Mouse (Mus musculus) urinary bladder, postnatal 0 days (tissue): ENCODE measurements around the gene Tulp1. TPM values are rescaled to one million over a fixed set of nuclear protein-coding genes. Genes with fewer than 3 reads are reported as not detected.

Experiments used
- polyA plus RNA-seq: library from polyadenylated mRNA; unstranded; fragments of >200 nt; fragmentation: Nextera tagmentation; extraction: Ambion mirVana; gene quantifications from 2 replicates; pipeline ENCODE4 v1.2.1, GENCODE M21; 2015

The Tulp1 gene
- 3.2 and 4.8 TPM in 2 replicates for polyA plus RNA-seq

GRCm38 (mm10) chr17:28365122-28365521 is at the start of gene Tulp1:
Gene Tulp1 (minus strand): TSS chr17:28365222.

GRCm38 (mm10) chr17:28350466-28351352 is 14.3 kb downstream of the Tulp1 start, which contains the start of gene Tead3:
Gene Tead3 (minus strand): TSS chr17:28350817.

DNA sequence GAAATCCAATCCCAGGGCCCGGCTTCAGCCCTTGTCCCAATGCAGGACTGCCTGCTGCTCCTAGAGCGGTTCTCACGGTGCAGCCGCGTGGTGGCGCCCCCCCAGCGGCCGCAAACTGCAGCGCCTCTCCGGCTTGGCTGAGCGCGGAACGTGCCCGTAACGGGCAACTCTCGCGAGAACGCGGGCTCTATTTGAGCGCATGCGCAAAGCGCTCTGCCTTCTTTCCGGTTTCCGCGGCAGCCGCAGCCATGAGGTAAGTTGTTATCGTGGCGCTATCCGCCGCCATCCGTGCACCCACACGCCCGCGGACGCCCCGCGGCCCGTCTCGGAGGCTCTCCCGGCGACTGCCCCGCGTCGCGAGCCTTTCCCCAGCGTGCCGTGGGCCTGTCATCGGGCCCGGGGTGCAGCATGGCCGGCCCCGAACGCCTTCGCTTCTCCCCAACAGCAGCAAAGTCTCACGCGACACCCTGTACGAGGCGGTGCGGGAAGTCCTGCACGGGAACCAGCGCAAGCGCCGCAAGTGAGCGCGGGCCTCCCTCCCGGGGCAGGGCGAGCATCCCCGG is 36.6 kb downstream of the Tulp1 start, which contains the start of gene Rpl10a:
TSS of gene Rpl10a (plus strand) at position 106 of the 563 bp plus-strand sequence.

GRCm38 (mm10) chr17:28313212-28313879 is 51.7 kb downstream of the Tulp1 start, which contains the start of gene Fance:
Gene Fance (plus strand): TSS chr17:28313519.

Other genes with a start within 250 kb of the Tulp1 start
- 0.83 and 0.88 TPM in 2 replicates for gene Scube3, start 223.1 kb downstream of the Tulp1 start, polyA plus RNA-seq
- 13.9 and 14.9 TPM in 2 replicates for gene Zfp523, start 188.1 kb downstream of the Tulp1 start, polyA plus RNA-seq
- 6.9 and 9.2 TPM in 2 replicates for gene Def6, start 157.4 kb downstream of the Tulp1 start, polyA plus RNA-seq
- gene Ppard, start 132.5 kb downstream of the Tulp1 start, polyA plus RNA-seq: 1.7 and 2.4 TPM in 2 replicates
- 21.3 and 26.4 TPM in 2 replicates for gene Fance, start 51.7 kb downstream of the Tulp1 start, polyA plus RNA-seq
- 494 and 559 TPM in 2 replicates for gene Rpl10a, start 36.8 kb downstream of the Tulp1 start, polyA plus RNA-seq
- 13.9 and 17.8 TPM in 2 replicates for gene Tead3, start 14.4 kb downstream of the Tulp1 start, polyA plus RNA-seq
- 12.4 and 15.0 TPM in 2 replicates for gene Fkbp5, start 152.3 kb upstream of the Tulp1 start, polyA plus RNA-seq
- not detected in 2 replicates for gene Armc12, start 165.6 kb upstream of the Tulp1 start, polyA plus RNA-seq
- not detected in 2 replicates for gene Clpsl2, start 184.2 kb upstream of the Tulp1 start, polyA plus RNA-seq
- gene Clps, start 195.5 kb upstream of the Tulp1 start, polyA plus RNA-seq: 0.22 TPM in 1 of 2 replicates, not detected in the other
- 0.28 and 0.30 TPM in 2 replicates for gene Lhfpl5, start 210.4 kb upstream of the Tulp1 start, polyA plus RNA-seq